Mouse (Mus musculus) E14TG2a.4 (cell line): ENCODE results near the gene Tenm2.

Experiments
- CTCF ChIP-seq: conservative IDR thresholded peaks from 2 replicates; pipeline ENCODE4 v1.5.1; 2014; ENCODE audit warnings: low read length
- POU5F1 ChIP-seq: IDR thresholded peaks from 2 replicates; pipeline ENCODE4 v1.6.1; 2014; ENCODE audit warnings: low read length, borderline replicate concordance

DNA sequence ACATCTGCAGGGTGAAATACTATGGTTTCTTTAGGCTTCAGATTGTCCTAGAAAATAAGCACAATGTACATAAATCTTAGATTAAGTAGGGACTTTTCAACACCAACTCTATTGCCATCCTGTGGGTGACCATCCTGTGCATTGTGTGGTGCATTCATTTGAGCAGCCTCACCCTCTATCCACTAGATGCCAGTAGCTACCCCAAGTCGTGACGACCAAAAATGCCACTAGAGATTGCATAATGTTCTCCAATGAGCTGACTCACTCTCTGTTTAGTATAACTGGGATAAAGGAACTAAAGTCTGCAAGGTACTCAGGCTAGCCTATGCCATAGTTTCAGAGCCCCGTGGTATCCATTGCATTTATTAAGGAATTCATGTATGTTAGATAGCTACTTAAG lies 543.1 kb downstream of the Tenm2 start:
- TF ChIP-seq CTCF (no peak), POU5F1 (no peak)
